Mouse (Mus musculus) neural tube, embryonic 11.5 days (tissue): Measurements from ENCODE around the gene Iqsec3. TPM values are rescaled to one million over a fixed set of nuclear protein-coding genes. Genes with fewer than 3 reads are reported as not detected.

ENCODE experiments used
- ATAC-seq: fragments of 200-750 bp; cut with Nextera tagmentation; 2 replicates; pipeline ENCODE4 v1.8.0; 2017; ENCODE audit warnings: moderate number of reproducible peaks, mild to moderate bottlenecking, moderate TSS enrichment, moderate library complexity; ENCODE audit not compliant: insufficient read depth, low FRiP score, low TSS enrichment
- DNase-seq: peaks from one replicate; pipeline ENCODE4 v3.0.0-alpha.2; 2015; ENCODE audit warnings: low spot score
- H3K27ac ChIP-seq: fragments of 300-500 bp; sonication (generic); 2 replicates; pipeline ENCODE4 v1.5.1; 2014; ENCODE audit warnings: low read depth, mild to moderate bottlenecking, low read length
- H3K27me3 ChIP-seq: fragments of 300-500 bp; sonication (generic); 2 replicates; pipeline ENCODE4 v1.6.1; 2014; ENCODE audit warnings: mild to moderate bottlenecking, low read length, mixed read lengths; ENCODE audit not compliant: control insufficient read depth, insufficient read depth
- H3K36me3 ChIP-seq: fragments of 300-500 bp; sonication (generic); 2 replicates; pipeline ENCODE4 v1.6.1; 2014; ENCODE audit warnings: mild to moderate bottlenecking, low read length, moderate library complexity, mixed read lengths; ENCODE audit not compliant: control insufficient read depth, insufficient read depth
- H3K4me1 ChIP-seq: fragments of 300-500 bp; sonication (generic); 2 replicates; pipeline ENCODE4 v1.6.1; 2014; ENCODE audit warnings: low read length, mixed read lengths; ENCODE audit not compliant: control insufficient read depth, insufficient read depth
- H3K4me2 ChIP-seq: fragments of 300-500 bp; sonication (generic); 2 replicates; pipeline ENCODE4 v1.6.1; 2014; ENCODE audit warnings: low read depth, mild to moderate bottlenecking, moderate library complexity
- H3K4me3 ChIP-seq: fragments of 300-500 bp; sonication (generic); 2 replicates; pipeline ENCODE4 v1.5.1; 2014; ENCODE audit warnings: low read depth, low read length
- H3K9ac ChIP-seq: fragments of 300-500 bp; sonication (generic); 2 replicates; pipeline ENCODE4 v1.6.1; 2014; ENCODE audit warnings: mild to moderate bottlenecking, low read length
- H3K9me3 ChIP-seq: fragments of 300-500 bp; sonication (generic); 2 replicates; pipeline ENCODE4 v1.6.1; 2016; ENCODE audit warnings: low read length; ENCODE audit not compliant: control insufficient read depth
- WGBS: fragments of 180-500 bp; shearing (Covaris S2); extraction: QIAGEN DNeasy Blood & Tissue Kit; methylation state at CpG from one replicate; pipeline ENCODE4 v1.1.7; 2014; 5-methylcytosine and 5-hydroxymethylcytosine counted together
- microRNA-seq: library from miRNA; unstranded; fragments of <30 nt; microRNA quantifications from one replicate; pipeline ENCODE4, GENCODE M21; 2016
- polyA plus RNA-seq: library from polyadenylated mRNA; unstranded; fragments of >200 nt; fragmentation: Nextera tagmentation; extraction: Ambion mirVana; gene quantifications from 2 replicates; pipeline ENCODE4 v1.2.1, GENCODE M21; 2014

Iqsec3 gene
- polyA plus RNA-seq, 1 experiment from 2014 or later = 2.6 TPM

DNA sequence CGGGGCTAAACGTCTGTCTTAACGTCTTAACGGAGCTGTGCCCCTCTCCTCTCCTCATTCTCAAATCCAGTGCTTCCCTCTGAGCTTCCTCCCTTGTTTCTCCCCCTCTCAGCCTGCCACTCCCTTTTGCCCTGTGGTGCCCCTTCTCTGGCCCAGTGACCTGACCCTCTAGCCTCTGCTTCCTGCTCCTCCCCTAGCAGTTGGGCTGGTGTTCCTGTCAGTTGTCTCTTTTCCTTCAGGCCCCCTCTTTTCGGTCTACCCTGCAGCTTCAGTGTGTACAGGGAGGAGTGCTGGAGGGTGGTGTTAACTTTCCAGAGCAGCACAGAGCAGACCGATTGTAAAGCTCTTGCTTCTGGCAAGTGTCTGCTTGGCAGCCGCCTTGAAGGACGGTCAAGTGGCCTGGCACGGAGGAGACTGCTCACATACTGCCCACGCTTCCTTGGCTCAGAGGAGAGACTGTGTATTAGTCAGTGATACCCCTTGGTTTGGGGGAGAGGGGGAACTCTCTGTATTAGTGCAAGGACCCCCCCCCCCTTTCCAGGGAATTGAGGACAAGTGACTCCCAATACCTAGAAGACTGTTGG lies 146.9 kb downstream of the Iqsec3 start:
- no peak for DNase-seq
- Histone ChIP-seq H3K4me1 (peaks cover 5% of the 10 kb centered on the region; the same call in 1 of the 2 replicates), H3K36me3 (no peaks in the 10 kb centered on the region), H3K9me3 (no peaks in the 10 kb centered on the region), H3K27me3 (no peaks in the 10 kb centered on the region), H3K27ac (no peak overlapping the region), H3K9ac (no peak overlapping the region), H3K4me2 (no peak overlapping the region), H3K4me3 (no peak overlapping the region)
- ATAC-seq = no peak
- 62% methylated on average over 10 of the region's 10 CpGs for WGBS

- ATAC-seq (no peak), DNase-seq (no peak)
- no peaks in the 10 kb centered on the region for H3K9me3 ChIP-seq
- H3K4me2 ChIP-seq = no peak overlapping the region
- no peaks in the 10 kb centered on the region for H3K36me3 ChIP-seq
- H3K4me1 ChIP-seq = peaks cover 5% of the 10 kb centered on the region; the same call in 1 of the 2 replicates
- 80% methylated on average over 9 of the region's 9 CpGs for WGBS
- no peak overlapping the region for H3K27ac ChIP-seq
- no peak overlapping the region for H3K4me3 ChIP-seq
- H3K9ac ChIP-seq = no peak overlapping the region
- no peaks in the 10 kb centered on the region for H3K27me3 ChIP-seq
Measured at GRCm38 (mm10) chr6:121325740-121326139, 147.7 kb downstream of the Iqsec3 start.

GRCm38 (mm10) chr6:121325298-121325697 lies 148.2 kb downstream of the Iqsec3 start:
- H3K36me3 ChIP-seq = no peaks in the 10 kb centered on the region
- WGBS = 84% methylated on average over 2 of the region's 3 CpGs
- H3K9ac ChIP-seq = no peak overlapping the region
- no peak for ATAC-seq
- no peak overlapping the region for H3K27ac ChIP-seq
- H3K4me1 ChIP-seq = peaks cover 5% of the 10 kb centered on the region; the same call in 1 of the 2 replicates
- H3K9me3 ChIP-seq = no peaks in the 10 kb centered on the region
- no peak overlapping the region for H3K4me3 ChIP-seq
- DNase-seq = no peak
- no peaks in the 10 kb centered on the region for H3K27me3 ChIP-seq
- no peak overlapping the region for H3K4me2 ChIP-seq

Small RNA genes lying within 50 kb of the gene (microRNA-seq; reads per million reads assigned to microRNA genes)
- gene Gm24855 = not detected

Other genes starting within 250 kb of the Iqsec3 start
- 1.2 TPM in 2 replicates for gene Usp18, start 227.8 kb downstream of the Iqsec3 start, polyA plus RNA-seq
- gene Slc6a13, start 173.5 kb downstream of the Iqsec3 start, polyA plus RNA-seq = 2.9 and 3.3 TPM in 2 replicates
- gene Slc6a12, start 130.6 kb downstream of the Iqsec3 start, polyA plus RNA-seq = not detected in 2 replicates
- 1.8 and 1.9 TPM in 2 replicates for gene A2m, start 161.7 kb upstream of the Iqsec3 start, polyA plus RNA-seq